Mouse (Mus musculus): Measurements from ENCODE around the gene Mapre3.
"Not testable (repeated sequence)": the region's sequence is repeated elsewhere in the genome, so short reads cannot be mapped to it uniquely, and the experiment has no call there.

The Mapre3 gene

GRCm38 (mm10) chr5:30824124-30824988, 9.9 kb downstream of the Mapre3 start:
- no peak for DNase-seq

GRCm38 (mm10) chr5:30825166-30825565, 10.7 kb downstream of the Mapre3 start:
- peak; percentile 42 to 48 for DNase-seq

GRCm38 (mm10) chr5:30825821-30826220, 11.4 kb downstream of the Mapre3 start:
- DNase-seq: peak; percentile 71 to 82

- DNase-seq: no peak
Measured at GRCm38 (mm10) chr5:30833416-30833815, 19.0 kb downstream of the Mapre3 start.

- DNase-seq: no peak
Measured at GRCm38 (mm10) chr5:30839731-30840130, 25.3 kb downstream of the Mapre3 start.

GRCm38 (mm10) chr5:30841896-30842295, 27.5 kb downstream of the Mapre3 start:
- DNase-seq: no peak

- DNase-seq: no peak
Measured at GRCm38 (mm10) chr5:30849891-30850555, 35.6 kb downstream of the Mapre3 start.

- no peak for DNase-seq
Measured at GRCm38 (mm10) chr5:30850556-30850925, 36.1 kb downstream of the Mapre3 start.

GRCm38 (mm10) chr5:30853522-30853921, 39.1 kb downstream of the Mapre3 start:
- DNase-seq: no peak

GRCm38 (mm10) chr5:30855674-30856073, 41.2 kb downstream of the Mapre3 start:
- no peak for DNase-seq

- no peak for DNase-seq
Measured at GRCm38 (mm10) chr5:30856124-30856523, 41.7 kb downstream of the Mapre3 start.

- peak in 1 of 2 experiments; percentile 47 for DNase-seq
Measured at GRCm38 (mm10) chr5:30863852-30864251, 49.4 kb downstream of the Mapre3 start.

GRCm38 (mm10) chr5:30864322-30864721, 49.9 kb downstream of the Mapre3 start:
- no peak for DNase-seq

GRCm38 (mm10) chr5:30866871-30867270, 52.4 kb downstream of the Mapre3 start:
- no peak for DNase-seq

GRCm38 (mm10) chr5:30867712-30868111, 53.3 kb downstream of the Mapre3 start, which contains the start of gene Tmem214:
TSS of gene Tmem214 (plus strand) at chr5:30868012.
- no peak for DNase-seq

- peak in 1 of 2 experiments; percentile 32 for DNase-seq
Measured at GRCm38 (mm10) chr5:30868981-30869380, 54.5 kb downstream of the Mapre3 start.

GRCm38 (mm10) chr5:30869405-30870130, 55.1 kb downstream of the Mapre3 start:
- DNase-seq: peak; percentile 92 to 94

- no peak for DNase-seq
Measured at GRCm38 (mm10) chr5:30870131-30870406, 55.6 kb downstream of the Mapre3 start.

GRCm38 (mm10) chr5:30872574-30872973, 58.1 kb downstream of the Mapre3 start:
- no peak for DNase-seq

- DNase-seq: no peak
Measured at GRCm38 (mm10) chr5:30874365-30874764, 59.9 kb downstream of the Mapre3 start.

GRCm38 (mm10) chr5:30878616-30879015, 64.2 kb downstream of the Mapre3 start:
- DNase-seq: no peak

- DNase-seq: no peak
Measured at GRCm38 (mm10) chr5:30879347-30879943, 65.0 kb downstream of the Mapre3 start.

GRCm38 (mm10) chr5:30881839-30882238, 67.4 kb downstream of the Mapre3 start:
- DNase-seq: not testable (repeated sequence)
